Mouse (Mus musculus) stomach, embryonic 16.5 days (tissue): ENCODE measurements at regions not wholly inside any gene's neighbourhood (a gene's known extent, or its start where the extent isn't known, plus 50 kb on each side); places are given as distances from the start of the nearest gene placed in this dataset.
A peak's percentile ranks its signal among the peaks of the same experiment; 100 is the strongest.

Experiments used
- ATAC-seq: fragments of 200-750 bp; cut with Nextera tagmentation; 2 replicates; pipeline ENCODE4 v1.8.0; 2017; ENCODE audit warnings: moderate number of reproducible peaks, moderate TSS enrichment; ENCODE audit not compliant: insufficient read depth, low FRiP score
- H3K27ac ChIP-seq: fragments of 300-500 bp; sonication (generic); 2 replicates; pipeline ENCODE4 v1.5.1; 2014; ENCODE audit warnings: low read length
- H3K27me3 ChIP-seq: fragments of 300-500 bp; sonication (generic); 2 replicates; pipeline ENCODE4 v1.6.1; 2014; ENCODE audit warnings: low read length, control low read depth, mixed read lengths; ENCODE audit not compliant: control insufficient read depth, insufficient read depth
- H3K36me3 ChIP-seq: fragments of 300-500 bp; sonication (generic); 2 replicates; pipeline ENCODE4 v1.6.1; 2014; ENCODE audit warnings: low read length; ENCODE audit not compliant: control insufficient read depth, insufficient read depth
- H3K4me1 ChIP-seq: fragments of 300-500 bp; sonication (generic); 2 replicates; pipeline ENCODE4 v1.6.1; 2014; ENCODE audit warnings: low read length, control low read depth, mixed read lengths; ENCODE audit not compliant: control insufficient read depth, insufficient read depth
- H3K4me2 ChIP-seq: fragments of 300-500 bp; sonication (generic); 2 replicates; pipeline ENCODE4 v1.6.1; 2014; ENCODE audit warnings: low read depth, low read length, mixed read lengths
- H3K4me3 ChIP-seq: fragments of 300-500 bp; sonication (generic); replicated peaks from 2 replicates; pipeline ENCODE4 v1.5.1; 2014; ENCODE audit warnings: mild to moderate bottlenecking, low read length
- H3K9ac ChIP-seq: fragments of 300-500 bp; sonication (generic); 2 replicates; pipeline ENCODE4 v1.6.1; 2014; ENCODE audit warnings: low read length
- H3K9me3 ChIP-seq: fragments of 300-500 bp; sonication (generic); replicated peaks from 2 replicates; pipeline ENCODE4 v1.6.1; 2016; ENCODE audit warnings: low read length, control low read depth; ENCODE audit not compliant: control insufficient read depth
- WGBS: fragments of 180-500 bp; shearing (Covaris S2); extraction: QIAGEN DNeasy Blood & Tissue Kit; methylation state at CpG from one replicate; pipeline ENCODE4 v1.1.7; 2014; 5-methylcytosine and 5-hydroxymethylcytosine counted together

- 79% methylated on average over 3 of the region's 3 CpGs for WGBS
- Histone ChIP-seq H3K36me3 (no peaks in the 10 kb centered on the region), H3K27me3 (no peaks in the 10 kb centered on the region), H3K9ac (no peak overlapping the region), H3K4me1 (no peaks in the 10 kb centered on the region), H3K4me2 (no peak overlapping the region), H3K27ac (no peak overlapping the region), H3K4me3 (no peak overlapping the region), H3K9me3 (no peaks in the 10 kb centered on the region)
- ATAC-seq: no peak
Measured at GRCm38 (mm10) chr10:118706020-118706419, 164.0 kb downstream of the Dyrk2 start.

GRCm38 (mm10) chr10:118709718-118710117, 160.3 kb downstream of the Dyrk2 start:
- 92% methylated on average over 8 of the region's 8 CpGs for WGBS
- Histone ChIP-seq H3K27me3 (no peaks in the 10 kb centered on the region), H3K9me3 (no peaks in the 10 kb centered on the region), H3K4me1 (no peaks in the 10 kb centered on the region), H3K9ac (no peak overlapping the region), H3K36me3 (no peaks in the 10 kb centered on the region), H3K4me3 (no peak overlapping the region), H3K27ac (no peak overlapping the region), H3K4me2 (no peak overlapping the region)
- no peak for ATAC-seq

- Histone ChIP-seq H3K4me2 (no peak overlapping the region), H3K27me3 (no peaks in the 10 kb centered on the region), H3K36me3 (no peaks in the 10 kb centered on the region), H3K9me3 (no peaks in the 10 kb centered on the region), H3K4me3 (no peak overlapping the region), H3K9ac (no peak overlapping the region), H3K27ac (no peak overlapping the region), H3K4me1 (no peaks in the 10 kb centered on the region)
- ATAC-seq: no peak
- WGBS: 60% methylated on average over 3 of the region's 3 CpGs
Measured at GRCm38 (mm10) chr10:118711529-118711928, 158.5 kb downstream of the Dyrk2 start.

GRCm38 (mm10) chr10:118711951-118712350, 158.1 kb downstream of the Dyrk2 start:
- no peaks in the 10 kb centered on the region for H3K27me3 ChIP-seq
- ATAC-seq: no peak
- H3K9me3 ChIP-seq: no peaks in the 10 kb centered on the region
- 64% methylated on average over 10 of the region's 10 CpGs for WGBS
- no peak overlapping the region for H3K4me3 ChIP-seq
- no peaks in the 10 kb centered on the region for H3K36me3 ChIP-seq
- H3K4me2 ChIP-seq: no peak overlapping the region
- H3K27ac ChIP-seq: no peak overlapping the region
- no peak overlapping the region for H3K9ac ChIP-seq
- no peaks in the 10 kb centered on the region for H3K4me1 ChIP-seq

- Histone ChIP-seq H3K9ac (no peak overlapping the region), H3K4me2 (no peak overlapping the region), H3K4me3 (no peak overlapping the region), H3K9me3 (no peaks in the 10 kb centered on the region), H3K27ac (no peak overlapping the region), H3K4me1 (no peaks in the 10 kb centered on the region), H3K27me3 (no peaks in the 10 kb centered on the region), H3K36me3 (no peaks in the 10 kb centered on the region)
- no peak for ATAC-seq
- 69% methylated on average over 6 of the region's 6 CpGs for WGBS
Measured at GRCm38 (mm10) chr10:118712951-118713350, 157.1 kb downstream of the Dyrk2 start.

- H3K36me3 ChIP-seq: no peaks in the 10 kb centered on the region
- 81% methylated on average over 17 of the region's 17 CpGs for WGBS
- ATAC-seq: no peak
- no peaks in the 10 kb centered on the region for H3K9me3 ChIP-seq
- no peak overlapping the region for H3K4me2 ChIP-seq
- H3K4me3 ChIP-seq: no peak overlapping the region
- H3K4me1 ChIP-seq: no peaks in the 10 kb centered on the region
- H3K9ac ChIP-seq: no peak overlapping the region
- H3K27me3 ChIP-seq: no peaks in the 10 kb centered on the region
- H3K27ac ChIP-seq: no peak overlapping the region
Measured at GRCm38 (mm10) chr10:118714179-118714581, 155.8 kb downstream of the Dyrk2 start.

- H3K4me3 ChIP-seq: no peak overlapping the region
- no peaks in the 10 kb centered on the region for H3K9me3 ChIP-seq
- no peaks in the 10 kb centered on the region for H3K4me1 ChIP-seq
- no peak overlapping the region for H3K27ac ChIP-seq
- H3K27me3 ChIP-seq: no peaks in the 10 kb centered on the region
- H3K4me2 ChIP-seq: no peak overlapping the region
- H3K9ac ChIP-seq: no peak overlapping the region
- ATAC-seq: no peak
- WGBS: 76% methylated on average over 4 of the region's 4 CpGs
- H3K36me3 ChIP-seq: no peaks in the 10 kb centered on the region
Measured at GRCm38 (mm10) chr10:118714595-118714994, 155.4 kb downstream of the Dyrk2 start.

DNA sequence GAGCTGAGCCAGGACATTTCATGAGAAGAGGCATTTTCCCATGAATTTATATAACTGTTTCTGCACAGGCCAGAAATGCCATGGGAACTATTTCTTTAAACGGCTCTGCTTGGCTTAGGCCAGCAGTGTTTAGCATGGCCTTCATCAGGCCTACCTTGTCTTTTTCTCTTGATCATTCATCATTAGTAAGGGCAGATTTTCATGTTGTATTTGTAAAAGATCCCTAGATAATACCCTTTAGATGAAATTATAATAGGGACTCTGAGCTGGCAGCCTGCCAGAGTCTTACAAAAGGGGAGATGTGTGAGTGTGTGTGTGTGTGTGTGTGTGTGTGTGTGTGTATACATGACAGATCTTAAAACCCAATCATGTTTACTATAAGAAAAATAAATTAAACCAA, 149.4 kb downstream of the Dyrk2 start:
- WGBS: 17% methylated on average over 1 of the region's 1 CpGs
- no peak for ATAC-seq
- Histone ChIP-seq H3K27me3 (no peaks in the 10 kb centered on the region), H3K36me3 (no peaks in the 10 kb centered on the region), H3K27ac (0 out of 2 replicates have a peak overlapping the region, but pooled peaks have one; percentile 23), H3K9me3 (no peaks in the 10 kb centered on the region), H3K9ac (no peak overlapping the region), H3K4me3 (no peak overlapping the region), H3K4me2 (no peak overlapping the region), H3K4me1 (no peaks in the 10 kb centered on the region; the same call in none of the 2 replicates)

DNA sequence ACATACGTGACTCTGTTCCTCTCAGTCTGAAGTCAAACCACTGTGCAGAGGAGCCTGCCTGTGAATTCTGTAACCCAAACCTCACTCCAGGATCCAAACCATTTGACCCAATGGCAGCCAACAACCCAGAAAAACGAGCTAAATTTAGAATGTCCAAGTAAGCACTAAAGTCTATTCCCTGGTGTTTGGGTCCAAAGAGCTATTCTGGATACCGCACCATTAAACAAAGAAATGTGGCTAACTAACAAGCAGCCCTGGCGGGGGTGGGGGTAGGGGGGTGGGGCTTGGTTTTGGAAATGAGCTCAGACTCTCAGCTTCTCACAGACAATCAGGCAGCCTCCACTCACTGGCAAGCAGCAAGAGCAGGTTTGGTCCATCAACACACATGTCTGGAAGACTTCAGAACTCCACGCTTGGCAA, 147.9 kb downstream of the Dyrk2 start:
- Histone ChIP-seq H3K4me1 (no peaks in the 10 kb centered on the region; the same call in none of the 2 replicates), H3K27ac (peak overlapping the region; percentile 38), H3K4me3 (no peak overlapping the region), H3K27me3 (no peaks in the 10 kb centered on the region), H3K9me3 (no peaks in the 10 kb centered on the region), H3K36me3 (no peaks in the 10 kb centered on the region), H3K4me2 (no peak overlapping the region), H3K9ac (no peak overlapping the region)
- ATAC-seq: peak; percentile 82; the same call in 1 of the 2 replicates
- 48% methylated on average over 5 of the region's 5 CpGs for WGBS

- Histone ChIP-seq H3K4me3 (no peak overlapping the region), H3K36me3 (no peaks in the 10 kb centered on the region), H3K9ac (no peak overlapping the region), H3K27me3 (no peaks in the 10 kb centered on the region), H3K9me3 (no peaks in the 10 kb centered on the region), H3K4me1 (no peaks in the 10 kb centered on the region; the same call in none of the 2 replicates), H3K4me2 (no peak overlapping the region), H3K27ac (peak overlapping the region; percentile 38; the same call in 1 of the 2 replicates)
- 75% methylated on average over 3 of the region's 3 CpGs for WGBS
- no peak for ATAC-seq
Measured at GRCm38 (mm10) chr10:118722671-118723070, 147.3 kb downstream of the Dyrk2 start.
